Mouse (Mus musculus): ENCODE results near the gene Gm13305. TPM values are rescaled to one million over a fixed set of nuclear protein-coding genes. Genes with fewer than 3 reads are reported as not detected.

Gm13305 gene
- polyA plus RNA-seq (2012; rRNA removed) = 0.24 and 0.52 TPM in 2 replicates

DNA sequence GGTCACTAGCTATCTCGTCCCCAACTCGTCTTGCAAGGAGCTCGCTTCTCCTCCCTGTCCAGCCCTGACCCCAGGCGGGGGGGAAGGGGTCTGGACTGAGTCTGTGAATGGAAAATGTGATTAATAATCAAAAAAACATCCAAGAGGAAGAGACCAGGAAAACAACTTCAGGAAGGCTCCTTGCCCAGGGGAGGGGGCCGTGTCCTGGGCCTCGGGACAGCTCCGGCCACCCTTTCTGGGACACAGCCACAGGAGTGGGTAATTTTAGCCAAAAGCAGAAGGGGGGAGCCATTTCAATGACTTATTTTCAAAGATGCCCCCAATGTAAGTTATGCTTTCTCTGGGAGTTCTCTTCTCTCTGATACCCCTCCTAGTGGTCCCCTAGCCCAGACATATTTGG lies at the start of gene Gm13305:
TSS of gene Gm13305 (minus strand) at position 101 of the 400 bp plus-strand sequence.

GRCm38 (mm10) chr4:42153136-42153535 lies 15.3 kb downstream of the Gm13305 start, which contains the start of gene Gm13306:
Gene Gm13306 (plus strand): TSS chr4:42153436.

DNA sequence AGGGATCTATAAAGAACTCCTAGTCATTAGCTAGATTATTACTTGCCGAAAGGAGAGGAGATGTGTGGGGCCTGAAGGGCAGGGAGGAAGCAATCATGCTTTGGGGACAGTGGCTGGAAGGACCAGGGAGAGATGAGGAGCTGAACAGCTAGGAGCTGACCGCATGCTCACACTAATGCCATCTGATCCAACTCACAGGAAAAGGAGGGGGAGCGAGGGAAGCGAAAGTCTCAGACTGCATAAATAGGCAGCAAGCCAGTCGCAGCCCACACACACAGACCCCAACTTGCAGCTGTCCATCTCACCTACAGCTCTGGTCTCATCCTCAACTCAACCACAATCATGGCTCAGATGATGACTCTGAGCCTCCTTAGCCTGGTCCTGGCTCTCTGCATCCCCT lies 53.9 kb downstream of the Gm13305 start, which contains the start of gene Gm13304:
TSS of gene Gm13304 (plus strand) at position 301 of the 400 bp plus-strand sequence.

Other genes with a start within 250 kb of the Gm13305 start
- gene Gm20878, start 227.0 kb downstream of the Gm13305 start, polyA plus RNA-seq (2012; rRNA removed) = 2.2 and 4.5 TPM in 2 replicates
- 0.34 TPM in 1 of 2 replicates, not detected in the other for gene Fam205a4, start 202.5 kb downstream of the Gm13305 start, polyA plus RNA-seq (2012; rRNA removed)
- 0.04 and 0.07 TPM in 2 replicates for gene Gm21093, start 133.9 kb downstream of the Gm13305 start, polyA plus RNA-seq (2012; rRNA removed)
- gene Gm3893, start 77.4 kb downstream of the Gm13305 start, polyA plus RNA-seq (2012; rRNA removed) = not detected in 2 replicates
- 0.19 TPM in 1 of 2 replicates, not detected in the other for gene Gm13304, start 53.8 kb downstream of the Gm13305 start, polyA plus RNA-seq (2012; rRNA removed)
- gene Gm13306, start 15.2 kb downstream of the Gm13305 start, polyA plus RNA-seq (2012; rRNA removed) = not detected in 2 replicates
- not detected in 2 replicates for gene Gm10600, start 72.0 kb upstream of the Gm13305 start, polyA plus RNA-seq (2012; rRNA removed)
- not detected in 2 replicates for gene Ccl21b, start 87.2 kb upstream of the Gm13305 start, polyA plus RNA-seq (2012; rRNA removed)
- gene Gm21953, start 125.7 kb upstream of the Gm13305 start, polyA plus RNA-seq (2012; rRNA removed) = not detected in 2 replicates
- 0.08 TPM in 1 of 2 replicates, not detected in the other for gene Fam205a3, start 149.7 kb upstream of the Gm13305 start, polyA plus RNA-seq (2012; rRNA removed)

Data from central nervous system, embryonic 11.5 days (tissue).